Mouse (Mus musculus): ENCODE results near the gene Azi2. TPM values are rescaled to one million over a fixed set of nuclear protein-coding genes. Genes with fewer than 3 reads are reported as not detected.

Gene Azi2
- polyA plus RNA-seq, 1 experiment from 2014 or later: 85.1 TPM

DNA sequence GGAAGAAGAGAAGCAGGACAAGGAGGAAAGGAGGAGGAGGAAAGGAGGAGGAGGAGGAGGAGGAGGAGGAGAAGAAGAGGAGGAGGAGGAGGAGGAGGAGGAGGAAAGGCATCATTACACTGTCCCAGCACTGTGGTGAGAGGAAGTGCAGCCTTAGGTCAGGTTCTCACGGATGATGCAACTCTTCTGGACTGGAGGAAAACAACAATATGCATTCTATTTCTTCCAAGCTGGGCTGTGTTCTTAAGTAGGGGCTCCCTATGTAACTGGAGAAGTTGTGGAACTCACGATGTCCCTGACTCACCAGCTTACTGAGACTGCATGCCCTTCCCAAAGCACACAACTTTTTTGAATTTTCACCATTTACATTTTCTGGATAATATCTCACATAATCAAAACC, 8.6 kb upstream of the Azi2 start:
- ATAC-seq (ENCODE audit: low read depth): no peak
- Histone ChIP-seq H3K36me3 (ENCODE audit: control insufficient read depth, insufficient read depth, low read length) (no peaks in the 10 kb centered on the region), H3K27me3 (ENCODE audit: control insufficient read depth, insufficient read depth, low read length) (no peaks in the 10 kb centered on the region), H3K4me1 (ENCODE audit: control insufficient read depth, insufficient read depth, low read length) (no peaks in the 10 kb centered on the region), H3K27ac (ENCODE audit: low read depth, low read length) (no peak overlapping the region), H3K9ac (replicated peaks; ENCODE audit: low read depth, low read length) (no peak overlapping the region), H3K4me3 (ENCODE audit: low read depth, low read length) (no peak overlapping the region), H3K9me3 (ENCODE audit: control insufficient read depth, low read length) (no peaks in the 10 kb centered on the region), H3K4me2 (ENCODE audit: low read depth, low read length) (no peak overlapping the region)
- 68% methylated on average over 2 of the region's 2 CpGs for WGBS

DNA sequence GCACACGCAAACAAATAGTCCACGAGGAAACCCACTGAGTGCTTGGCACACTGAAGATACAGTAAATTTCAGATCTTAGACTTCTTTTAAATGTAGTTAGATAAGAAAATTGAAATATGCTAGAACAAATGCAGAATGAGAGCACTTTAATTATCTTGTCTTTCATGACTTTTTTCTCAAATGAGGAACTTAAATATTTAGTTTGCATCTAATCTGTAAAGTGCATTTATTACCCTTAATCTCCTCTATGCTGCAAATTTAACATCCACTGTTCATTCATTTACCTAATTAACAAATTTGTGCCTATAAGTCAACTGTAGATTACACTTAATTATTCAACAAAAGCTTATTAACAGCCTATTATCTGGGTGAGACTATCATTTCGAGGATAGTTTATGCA, 5.3 kb upstream of the Azi2 start:
- H3K9ac ChIP-seq (replicated peaks; ENCODE audit: low read depth, low read length): no peak overlapping the region
- H3K27me3 ChIP-seq (ENCODE audit: control insufficient read depth, insufficient read depth, low read length): no peaks in the 10 kb centered on the region
- no peak overlapping the region for H3K27ac ChIP-seq (ENCODE audit: low read depth, low read length)
- no peak overlapping the region for H3K4me3 ChIP-seq (ENCODE audit: low read depth, low read length)
- 85% methylated on average over 3 of the region's 3 CpGs for WGBS
- no peak for ATAC-seq (ENCODE audit: low read depth)
- H3K36me3 ChIP-seq (ENCODE audit: control insufficient read depth, insufficient read depth, low read length): no peaks in the 10 kb centered on the region
- no peak overlapping the region for H3K4me2 ChIP-seq (ENCODE audit: low read depth, low read length)
- no peaks in the 10 kb centered on the region for H3K4me1 ChIP-seq (ENCODE audit: control insufficient read depth, insufficient read depth, low read length)
- H3K9me3 ChIP-seq (ENCODE audit: control insufficient read depth, low read length): no peaks in the 10 kb centered on the region

DNA sequence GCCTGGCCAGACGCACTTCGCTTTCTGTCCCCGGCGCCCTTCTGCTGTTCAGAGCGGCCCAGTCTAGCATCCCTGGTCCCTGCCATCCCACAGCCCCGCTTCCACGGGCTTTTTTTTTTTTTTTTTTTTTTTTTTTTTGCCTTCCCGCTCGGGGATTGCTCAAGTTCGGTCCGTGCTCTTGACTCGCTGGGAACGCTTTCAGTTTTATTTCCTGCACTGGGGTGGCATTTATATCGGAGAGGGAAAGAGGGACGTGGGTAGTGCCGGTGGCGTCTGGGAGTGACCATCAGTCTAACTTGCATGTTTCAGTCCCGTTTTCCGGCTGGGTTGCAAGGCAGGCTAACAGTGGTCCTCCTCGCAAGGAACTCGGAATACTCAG, 712 bp downstream of the Azi2 start:
- Histone ChIP-seq H3K4me1 (ENCODE audit: control insufficient read depth, insufficient read depth, low read length) (peaks cover 10% of the 10 kb centered on the region; the same call in 1 of the 2 replicates), H3K36me3 (ENCODE audit: control insufficient read depth, insufficient read depth, low read length) (no peaks in the 10 kb centered on the region), H3K4me2 (ENCODE audit: low read depth, low read length) (peak overlapping the region; percentile 78), H3K9me3 (ENCODE audit: control insufficient read depth, low read length) (no peaks in the 10 kb centered on the region), H3K9ac (replicated peaks; ENCODE audit: low read depth, low read length) (peak overlapping the region; percentile 95), H3K4me3 (ENCODE audit: low read depth, low read length) (peak overlapping the region; percentile 78), H3K27me3 (ENCODE audit: control insufficient read depth, insufficient read depth, low read length) (no peaks in the 10 kb centered on the region), H3K27ac (ENCODE audit: low read depth, low read length) (peak overlapping the region; percentile 97)
- WGBS: 1% methylated on average over 21 of the region's 21 CpGs
- no peak for ATAC-seq (ENCODE audit: low read depth)

DNA sequence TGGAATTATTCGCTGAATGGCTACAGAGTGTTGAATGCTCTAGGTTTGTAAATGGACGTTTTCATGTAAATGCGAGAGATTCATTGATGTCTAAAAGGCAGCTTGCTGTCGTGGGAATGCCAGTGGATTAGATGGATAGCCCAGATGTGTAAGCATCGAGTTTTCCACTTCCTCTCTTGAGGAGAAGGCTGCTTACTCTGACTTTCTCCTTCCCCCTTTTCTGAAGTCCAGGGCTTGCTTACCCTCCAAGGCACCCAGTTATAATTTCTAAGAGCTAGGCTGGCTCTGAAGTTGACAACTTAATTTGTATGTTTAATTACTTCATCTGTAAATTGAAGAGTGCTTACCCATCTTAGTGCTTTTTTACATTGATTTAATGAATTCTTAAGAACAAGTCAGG, 1.3 kb downstream of the Azi2 start:
- no peak for ATAC-seq (ENCODE audit: low read depth)
- WGBS: 18% methylated on average over 5 of the region's 5 CpGs

DNA sequence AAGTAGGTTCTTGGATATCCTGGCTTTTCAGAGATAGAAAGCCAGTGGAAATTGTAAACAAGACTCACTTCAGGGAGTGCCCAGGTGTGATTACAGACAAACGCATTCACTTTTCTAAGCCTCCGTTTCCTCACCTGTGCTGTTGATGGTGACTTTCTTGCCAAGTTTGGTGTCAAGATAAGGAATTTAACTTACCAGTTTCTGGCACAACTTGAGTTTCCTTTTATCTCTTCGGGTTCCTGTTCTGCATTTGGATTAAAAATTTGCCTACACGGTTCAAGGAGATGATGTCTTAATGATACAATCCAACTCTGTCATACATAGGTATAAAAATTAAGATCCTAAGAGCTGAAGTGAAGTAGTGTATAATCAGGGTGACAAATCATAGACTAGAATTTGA, 2.4 kb downstream of the Azi2 start:
- 96% methylated on average over 4 of the region's 4 CpGs for WGBS
- H3K4me3 ChIP-seq (ENCODE audit: low read depth, low read length): no peak overlapping the region
- ATAC-seq (ENCODE audit: low read depth): no peak
- H3K9ac ChIP-seq (replicated peaks; ENCODE audit: low read depth, low read length): no peak overlapping the region
- H3K27me3 ChIP-seq (ENCODE audit: control insufficient read depth, insufficient read depth, low read length): no peaks in the 10 kb centered on the region
- no peak overlapping the region; the same call in 1 of the 2 replicates for H3K4me2 ChIP-seq (ENCODE audit: low read depth, low read length)
- peaks cover 10% of the 10 kb centered on the region; the same call in 1 of the 2 replicates for H3K4me1 ChIP-seq (ENCODE audit: control insufficient read depth, insufficient read depth, low read length)
- H3K9me3 ChIP-seq (ENCODE audit: control insufficient read depth, low read length): no peaks in the 10 kb centered on the region
- H3K27ac ChIP-seq (ENCODE audit: low read depth, low read length): no peak overlapping the region
- no peaks in the 10 kb centered on the region for H3K36me3 ChIP-seq (ENCODE audit: control insufficient read depth, insufficient read depth, low read length)

More for the DNA sequence above, 1.3 kb downstream of the Azi2 start:
- H3K27ac ChIP-seq (ENCODE audit: low read depth, low read length): no peak overlapping the region
- H3K4me3 ChIP-seq (ENCODE audit: low read depth, low read length): peak overlapping the region; percentile 78
- no peaks in the 10 kb centered on the region for H3K9me3 ChIP-seq (ENCODE audit: control insufficient read depth, low read length)
- H3K27me3 ChIP-seq (ENCODE audit: control insufficient read depth, insufficient read depth, low read length): no peaks in the 10 kb centered on the region
- peaks cover 10% of the 10 kb centered on the region; the same call in 1 of the 2 replicates for H3K4me1 ChIP-seq (ENCODE audit: control insufficient read depth, insufficient read depth, low read length)
- H3K9ac ChIP-seq (replicated peaks; ENCODE audit: low read depth, low read length): peak overlapping the region; percentile 95
- peak overlapping the region; percentile 78 for H3K4me2 ChIP-seq (ENCODE audit: low read depth, low read length)
- H3K36me3 ChIP-seq (ENCODE audit: control insufficient read depth, insufficient read depth, low read length): no peaks in the 10 kb centered on the region

DNA sequence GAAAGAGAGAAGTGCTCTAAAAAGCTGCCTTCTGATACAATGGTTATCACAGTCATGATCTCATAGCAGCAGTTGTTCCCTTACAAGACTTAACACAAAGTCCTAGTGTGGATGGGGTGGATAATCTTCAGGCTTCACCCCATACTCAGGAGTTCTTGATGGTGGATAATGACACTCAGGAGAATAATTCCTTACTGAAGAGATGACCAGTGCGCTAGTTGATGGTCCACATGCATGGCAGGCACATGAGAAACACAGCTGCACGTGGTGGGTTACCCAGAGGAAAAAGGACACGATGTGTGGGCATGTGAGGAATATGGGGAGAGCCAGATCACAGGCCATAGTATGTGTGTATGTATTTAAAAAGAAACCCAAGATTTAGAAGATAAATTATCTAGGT, 3.3 kb downstream of the Azi2 start:
- no peaks in the 10 kb centered on the region for H3K36me3 ChIP-seq (ENCODE audit: control insufficient read depth, insufficient read depth, low read length)
- WGBS: 93% methylated on average over 3 of the region's 3 CpGs
- no peak for ATAC-seq (ENCODE audit: low read depth)
- no peaks in the 10 kb centered on the region for H3K27me3 ChIP-seq (ENCODE audit: control insufficient read depth, insufficient read depth, low read length)
- H3K4me2 ChIP-seq (ENCODE audit: low read depth, low read length): no peak overlapping the region
- peaks cover 10% of the 10 kb centered on the region; the same call in 1 of the 2 replicates for H3K4me1 ChIP-seq (ENCODE audit: control insufficient read depth, insufficient read depth, low read length)
- H3K9ac ChIP-seq (replicated peaks; ENCODE audit: low read depth, low read length): no peak overlapping the region
- H3K9me3 ChIP-seq (ENCODE audit: control insufficient read depth, low read length): no peaks in the 10 kb centered on the region
- no peak overlapping the region for H3K4me3 ChIP-seq (ENCODE audit: low read depth, low read length)
- H3K27ac ChIP-seq (ENCODE audit: low read depth, low read length): no peak overlapping the region

DNA sequence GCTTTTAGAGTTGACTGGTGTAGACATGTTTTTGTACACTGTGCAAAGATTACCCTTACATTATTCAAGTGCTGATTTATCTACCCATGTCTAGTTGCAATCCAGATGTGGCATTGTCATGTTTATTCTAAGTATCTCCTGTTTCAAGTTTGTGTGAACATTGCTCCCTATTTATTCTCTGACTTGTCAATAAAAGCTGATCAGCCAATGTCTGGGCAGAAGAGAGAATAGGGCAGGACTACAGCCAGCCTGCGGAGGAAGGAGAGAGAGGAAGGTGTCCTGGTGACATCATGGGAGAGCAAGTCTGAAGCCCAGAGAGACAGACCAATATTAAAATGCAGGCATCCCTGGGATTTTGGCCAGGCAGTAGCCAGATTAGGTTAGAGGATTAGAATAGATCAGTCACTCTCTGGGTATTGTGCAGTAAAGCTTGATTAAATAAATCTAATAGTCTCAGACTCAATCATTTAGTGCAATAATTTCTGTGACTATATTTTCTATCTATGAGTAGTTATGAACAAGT, 4.8 kb downstream of the Azi2 start:
- H3K36me3 ChIP-seq (ENCODE audit: control insufficient read depth, insufficient read depth, low read length): no peaks in the 10 kb centered on the region
- H3K4me2 ChIP-seq (ENCODE audit: low read depth, low read length): no peak overlapping the region
- peaks cover 10% of the 10 kb centered on the region; the same call in 1 of the 2 replicates for H3K4me1 ChIP-seq (ENCODE audit: control insufficient read depth, insufficient read depth, low read length)
- no peak overlapping the region for H3K4me3 ChIP-seq (ENCODE audit: low read depth, low read length)
- ATAC-seq (ENCODE audit: low read depth): no peak
- H3K9me3 ChIP-seq (ENCODE audit: control insufficient read depth, low read length): no peaks in the 10 kb centered on the region
- H3K9ac ChIP-seq (replicated peaks; ENCODE audit: low read depth, low read length): no peak overlapping the region
- 67% methylated on average over 1 of the region's 1 CpGs for WGBS
- no peak overlapping the region for H3K27ac ChIP-seq (ENCODE audit: low read depth, low read length)
- H3K27me3 ChIP-seq (ENCODE audit: control insufficient read depth, insufficient read depth, low read length): no peaks in the 10 kb centered on the region

DNA sequence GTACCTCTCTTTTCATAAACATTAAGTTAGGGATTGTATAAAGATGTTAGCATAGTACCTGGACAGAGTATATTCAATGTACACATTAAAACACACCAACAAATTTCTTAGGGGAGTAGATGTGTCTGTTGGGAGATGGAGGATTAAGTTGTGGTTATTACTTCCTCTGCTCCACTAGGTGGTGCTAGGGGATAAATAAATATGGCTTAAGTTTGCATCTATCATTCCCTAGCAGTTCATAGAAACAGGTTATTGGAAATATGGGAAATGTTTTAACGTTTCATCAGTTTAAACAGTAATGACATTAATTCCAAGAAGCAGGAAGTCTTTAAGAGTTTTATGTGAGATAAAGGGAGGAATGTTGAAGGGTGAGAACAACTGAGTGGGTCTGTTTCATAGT, 13.0 kb downstream of the Azi2 start:
- Histone ChIP-seq H3K27me3 (ENCODE audit: control insufficient read depth, insufficient read depth, low read length) (no peaks in the 10 kb centered on the region), H3K9ac (replicated peaks; ENCODE audit: low read depth, low read length) (no peak overlapping the region), H3K4me2 (ENCODE audit: low read depth, low read length) (no peak overlapping the region), H3K27ac (ENCODE audit: low read depth, low read length) (no peak overlapping the region), H3K36me3 (ENCODE audit: control insufficient read depth, insufficient read depth, low read length) (peaks cover 10% of the 10 kb centered on the region; the same call in 1 of the 2 replicates), H3K9me3 (ENCODE audit: control insufficient read depth, low read length) (no peaks in the 10 kb centered on the region), H3K4me3 (ENCODE audit: low read depth, low read length) (no peak overlapping the region), H3K4me1 (ENCODE audit: control insufficient read depth, insufficient read depth, low read length) (no peaks in the 10 kb centered on the region)
- WGBS: 46% methylated on average over 1 of the region's 1 CpGs
- no peak for ATAC-seq (ENCODE audit: low read depth)

DNA sequence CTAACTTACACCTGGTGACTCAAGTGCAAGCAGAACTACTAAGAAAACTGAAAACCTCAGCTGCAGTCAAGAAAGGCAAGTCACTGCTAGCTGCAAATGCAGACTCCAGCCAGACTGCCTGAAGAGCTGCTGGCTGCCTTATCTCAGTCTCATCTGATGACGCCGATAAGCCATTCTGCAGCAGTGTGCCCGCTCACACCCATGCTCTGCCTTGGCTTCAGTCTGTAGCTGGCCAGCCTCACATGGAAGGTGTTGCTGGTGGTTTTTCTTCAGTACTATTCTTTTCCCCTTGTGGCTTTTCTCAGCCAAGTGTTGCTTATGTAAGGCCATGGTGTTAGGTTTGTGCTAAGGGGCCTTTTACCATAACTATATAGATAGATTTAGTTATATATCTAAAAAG, 18.8 kb downstream of the Azi2 start:
- ATAC-seq (ENCODE audit: low read depth): no peak
- Histone ChIP-seq H3K27ac (ENCODE audit: low read depth, low read length) (no peak overlapping the region), H3K4me2 (ENCODE audit: low read depth, low read length) (no peak overlapping the region), H3K9me3 (ENCODE audit: control insufficient read depth, low read length) (no peaks in the 10 kb centered on the region), H3K4me3 (ENCODE audit: low read depth, low read length) (no peak overlapping the region), H3K36me3 (ENCODE audit: control insufficient read depth, insufficient read depth, low read length) (peaks cover 16% of the 10 kb centered on the region), H3K9ac (replicated peaks; ENCODE audit: low read depth, low read length) (no peak overlapping the region), H3K4me1 (ENCODE audit: control insufficient read depth, insufficient read depth, low read length) (no peaks in the 10 kb centered on the region), H3K27me3 (ENCODE audit: control insufficient read depth, insufficient read depth, low read length) (no peaks in the 10 kb centered on the region)
- 97% methylated on average over 3 of the region's 3 CpGs for WGBS
